In the genomic region with DNA sequence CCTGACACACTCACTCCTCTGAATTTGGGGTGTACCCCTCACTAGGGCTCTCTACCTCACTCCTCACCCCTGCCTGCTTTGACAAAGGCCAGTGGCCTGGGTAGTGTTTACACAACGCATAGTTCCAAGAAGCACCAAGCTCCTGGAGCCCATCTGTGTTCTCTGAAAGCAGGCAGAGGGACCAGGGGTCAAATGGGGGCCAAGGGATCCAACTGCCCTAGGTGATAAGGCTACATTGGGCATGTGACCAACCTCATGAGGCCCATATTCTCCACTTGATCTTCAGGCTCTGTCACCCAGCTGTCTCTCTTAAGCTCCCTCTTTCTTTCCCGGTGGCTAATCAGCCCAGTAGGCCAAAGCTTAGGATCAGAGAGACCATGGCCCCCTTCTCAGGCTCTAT, we compare ENCODE assay signal across 11 mouse cellular contexts.
DNase-seq lines count a peak whose midpoint lies in the region; ATAC-seq and TF ChIP-seq lines count a peak whose summit lies in the region.
"Had no signal": no experiment of that assay in that cellular context is flagged by ENCODE, and none has a peak within 500 bp of the region (broad histone marks: within the 10 kb centered on the region; RNA-seq: fewer than 3 reads in every experiment).

No protein-coding gene starts in this region.

- DNase-seq in brain, embryonic 14.5 days (ENCODE audit: low read depth): peak; percentile 21
- DNase-seq in embryo, embryonic 10 days (ENCODE audit: low spot score): peak; percentile 76
- DNase-seq in hindbrain, postnatal 0 days (ENCODE audit: low spot score): no peak
- no peak for DNase-seq in frontal cortex, adult 2 months (ENCODE audit: extremely low spot score in 1 of 2, low spot score in 1 of 2)
- DNase-seq in thymus, postnatal 14 days: no peak
- no peak for DNase-seq in layer of hippocampus, adult 9-10 months (ENCODE audit: low spot score)
- DNase-seq in cerebellum, postnatal 14 days: no peak
- DNase-seq: cerebellum, postnatal 25 days; spleen, adult 18-20 months had no signal

- peaks cover 18% of the 10 kb centered on the region for H3K4me1 ChIP-seq in hindbrain, postnatal 0 days (ENCODE audit: insufficient read depth, low read length)
- peaks cover 54% of the 10 kb centered on the region for H3K4me1 ChIP-seq in midbrain, embryonic 12.5 days

- H3K27me3 ChIP-seq in hindbrain, postnatal 0 days (ENCODE audit: insufficient read depth, low read length): no peaks in the 10 kb centered on the region
- H3K27me3 ChIP-seq in midbrain, embryonic 12.5 days: no peaks in the 10 kb centered on the region
- H3K27me3 ChIP-seq: limb, embryonic 15.5 days had no signal

- H3K4me2 ChIP-seq in hindbrain, postnatal 0 days (ENCODE audit: low read depth, low read length): no peak overlapping the region
- H3K4me2 ChIP-seq in midbrain, embryonic 12.5 days (replicated peaks): 0 out of 2 replicates have a peak overlapping the region, but pooled peaks have one; percentile 6
- H3K4me2 ChIP-seq: limb, embryonic 15.5 days had no signal

- H3K27ac ChIP-seq in hindbrain, postnatal 0 days: peak overlapping the region; percentile 56
- H3K27ac ChIP-seq in midbrain, embryonic 12.5 days (replicated peaks): peak overlapping the region; percentile 82

- H3K36me3 ChIP-seq in hindbrain, postnatal 0 days (ENCODE audit: insufficient read depth, low read length): peaks cover 12% of the 10 kb centered on the region; the same call in 1 of the 2 replicates
- peaks cover 42% of the 10 kb centered on the region for H3K36me3 ChIP-seq in midbrain, embryonic 12.5 days

- H3K9me3 ChIP-seq in hindbrain, postnatal 0 days (ENCODE audit: low read length): no peaks in the 10 kb centered on the region
- H3K9me3 ChIP-seq in midbrain, embryonic 12.5 days: no peaks in the 10 kb centered on the region
- H3K9me3 ChIP-seq: limb, embryonic 15.5 days had no signal

- no peak for TF ChIP-seq CTCF in brain, embryonic 14.5 days (IDR thresholded peaks at IDR 0.05; ENCODE audit: borderline replicate concordance, extremely low read depth, insufficient read depth, insufficient read length)
- no peak for TF ChIP-seq CTCF in hindbrain, postnatal 0 days (IDR thresholded peaks at IDR 0.05; ENCODE audit: low read depth)

- no peak for ATAC-seq in hindbrain, postnatal 0 days
- peak; percentile 14; the same call in 1 of the 2 replicates for ATAC-seq in midbrain, embryonic 12.5 days (ENCODE audit: low FRiP score, low read depth)

- 4% methylated on average over 2 of the region's 2 CpGs for WGBS in hindbrain, postnatal 0 days
- WGBS in midbrain, embryonic 12.5 days: 5% methylated on average over 2 of the region's 2 CpGs

- H3K4me3 ChIP-seq in hindbrain, postnatal 0 days (ENCODE audit: low read length): no peak overlapping the region
- H3K4me3 ChIP-seq in midbrain, embryonic 12.5 days: no peak overlapping the region
- H3K4me3 ChIP-seq: limb, embryonic 15.5 days had no signal

- TF ChIP-seq POLR2A in brain, embryonic 14.5 days (IDR thresholded peaks at IDR 0.05; ENCODE audit: borderline replicate concordance, extremely low read depth, insufficient read depth, insufficient read length, poor library complexity, severe bottlenecking): no peak

- H3K9ac ChIP-seq in hindbrain, postnatal 0 days (replicated peaks; ENCODE audit: low read length): no peak overlapping the region
- no peak overlapping the region for H3K9ac ChIP-seq in midbrain, embryonic 12.5 days (replicated peaks)
- H3K9ac ChIP-seq: limb, embryonic 15.5 days had no signal

Comparison
In these comparisons a context has a peak if more than half of its experiments do, and no peak if none do; other contexts are left out.
1. DNase-seq: peak in brain, embryonic 14.5 days (single experiment) and embryo, embryonic 10 days (single experiment); none in hindbrain, postnatal 0 days (single experiment), frontal cortex, adult 2 months (0 of 2), thymus, postnatal 14 days (single experiment), layer of hippocampus, adult 9-10 months (single experiment) and cerebellum, postnatal 14 days (0 of 2).